Mouse (Mus musculus) heart, embryonic 15.5 days (tissue): ENCODE results near the gene Gm40460. TPM values are rescaled to one million over a fixed set of nuclear protein-coding genes. Genes with fewer than 3 reads are reported as not detected.

Experiments
- polyA plus RNA-seq: library from polyadenylated mRNA; unstranded; fragments of >200 nt; fragmentation: Nextera tagmentation; extraction: Ambion mirVana; gene quantifications from 2 replicates; pipeline ENCODE4 v1.2.1, GENCODE M21; 2015

Gene Gm40460
- polyA plus RNA-seq, 1 experiment from 2014 or later: not detected

Other genes with a start within 250 kb of the Gm40460 start
- 43.4 and 52.7 TPM in 2 replicates for gene Mob2, start 180.0 kb downstream of the Gm40460 start, polyA plus RNA-seq
- gene Dusp8, start 145.2 kb downstream of the Gm40460 start, polyA plus RNA-seq: 11.5 and 12.2 TPM in 2 replicates
- gene Gm45618, start 120.3 kb downstream of the Gm40460 start, polyA plus RNA-seq: not detected in 2 replicates
- gene Gm39115, start 105.0 kb downstream of the Gm40460 start, polyA plus RNA-seq: not detected in 2 replicates
- gene Gm45337, start 96.5 kb downstream of the Gm40460 start, polyA plus RNA-seq: not detected in 2 replicates
- gene Gm29735, start 84.0 kb downstream of the Gm40460 start, polyA plus RNA-seq: not detected in 2 replicates
- gene Gm4553, start 75.3 kb downstream of the Gm40460 start, polyA plus RNA-seq: not detected in 2 replicates
- gene Krtap5-2, start 65.1 kb downstream of the Gm40460 start, polyA plus RNA-seq: not detected in 2 replicates
- gene Gm10153, start 50.7 kb downstream of the Gm40460 start, polyA plus RNA-seq: not detected in 2 replicates
- gene Krtap5-3, start 39.7 kb downstream of the Gm40460 start, polyA plus RNA-seq: not detected in 2 replicates
- gene Gm7579, start 29.2 kb downstream of the Gm40460 start, polyA plus RNA-seq: not detected in 2 replicates
- gene Krtap5-5, start 11.1 kb downstream of the Gm40460 start, polyA plus RNA-seq: not detected in 2 replicates
- not detected in 2 replicates for gene Gm2431, start 17.3 kb upstream of the Gm40460 start, polyA plus RNA-seq
- gene Gm4559, start 33.3 kb upstream of the Gm40460 start, polyA plus RNA-seq: not detected in 2 replicates
- not detected in 2 replicates for gene Krtap5-1, start 56.0 kb upstream of the Gm40460 start, polyA plus RNA-seq
- gene Krtap5-4, start 62.5 kb upstream of the Gm40460 start, polyA plus RNA-seq: not detected in 2 replicates
- 4.7 and 5.5 TPM in 2 replicates for gene Ifitm10, start 132.7 kb upstream of the Gm40460 start, polyA plus RNA-seq
- 1.2 TPM in 1 of 2 replicates, not detected in the other for gene Gm49369, start 141.6 kb upstream of the Gm40460 start, polyA plus RNA-seq
- gene Ctsd, start 147.0 kb upstream of the Gm40460 start, polyA plus RNA-seq: 389 and 487 TPM in 2 replicates
- gene Syt8, start 193.8 kb upstream of the Gm40460 start, polyA plus RNA-seq: 0.48 and 1.7 TPM in 2 replicates
- gene Tnni2, start 200.7 kb upstream of the Gm40460 start, polyA plus RNA-seq: 16.8 and 16.9 TPM in 2 replicates
- gene Lsp1, start 219.7 kb upstream of the Gm40460 start, polyA plus RNA-seq: 49.6 and 83.5 TPM in 2 replicates